Mouse (Mus musculus) urinary bladder, postnatal 14 days (tissue): ENCODE data around the gene Iqsec3.
A peak's percentile ranks its signal among the peaks of the same experiment; 100 is the strongest.

ENCODE experiments used
- DNase-seq: peaks from one replicate; pipeline ENCODE4 v3.0.0; 2021; ENCODE audit warnings: low spot score

Iqsec3 gene

DNA sequence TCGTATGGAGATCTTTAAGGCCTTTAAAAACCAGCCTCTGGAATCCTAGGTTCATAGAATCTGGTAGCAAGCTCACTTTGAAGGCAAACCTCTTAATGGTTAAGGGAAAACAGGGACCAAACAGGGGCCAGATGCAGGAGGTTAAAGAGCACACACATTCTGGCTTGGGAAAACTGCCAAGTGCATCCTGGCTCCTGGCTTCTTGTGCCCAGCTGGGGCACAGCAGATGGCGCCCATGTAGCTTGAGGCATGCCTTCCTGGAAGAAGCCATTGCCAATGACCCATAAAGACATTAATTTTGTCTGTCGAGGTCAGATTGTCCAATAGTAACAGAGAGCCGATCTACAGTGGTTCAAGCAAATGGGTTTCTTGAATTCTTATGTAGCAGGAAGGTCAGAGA lies 109.5 kb downstream of the Iqsec3 start:
- DNase-seq = no peak

DNA sequence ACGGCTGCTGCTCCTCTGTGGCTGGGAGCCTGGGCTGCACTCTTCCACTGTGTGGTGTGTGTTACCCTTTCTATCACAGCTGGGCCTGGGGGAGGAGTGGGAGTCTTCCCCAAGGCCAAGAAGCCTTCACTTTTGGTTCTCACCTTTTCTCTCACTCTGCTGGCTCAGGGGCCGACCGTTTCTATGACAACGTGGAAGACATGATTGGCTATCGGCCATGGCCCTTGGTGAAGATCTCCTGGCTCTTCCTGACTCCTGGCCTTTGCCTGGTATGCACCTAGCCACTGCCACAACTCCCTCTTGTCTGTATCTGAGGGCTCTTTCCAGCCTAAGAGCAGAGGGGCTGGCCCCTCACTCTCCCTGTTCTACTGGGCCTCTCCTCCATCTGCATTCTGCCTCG lies 110.4 kb downstream of the Iqsec3 start:
- DNase-seq = no peak

DNA sequence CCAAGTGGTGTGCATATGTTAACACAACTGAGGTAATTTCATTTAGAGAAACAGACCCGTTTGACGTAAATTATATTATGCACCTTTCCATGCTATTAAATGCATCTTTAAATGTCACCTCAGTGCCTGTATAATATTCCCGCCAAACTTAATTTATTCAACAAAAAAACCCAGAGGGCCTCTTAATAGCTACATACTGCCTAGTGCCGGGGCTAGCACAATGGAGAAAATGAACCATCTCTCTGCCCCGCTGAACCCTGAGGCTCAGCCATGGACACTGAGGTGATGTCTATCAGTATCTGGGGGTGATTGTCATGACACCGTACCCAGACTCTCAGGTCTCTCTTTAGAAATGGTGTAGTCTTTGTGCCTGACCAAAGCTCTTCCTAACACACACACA lies 116.2 kb downstream of the Iqsec3 start:
- DNase-seq = no peak

DNA sequence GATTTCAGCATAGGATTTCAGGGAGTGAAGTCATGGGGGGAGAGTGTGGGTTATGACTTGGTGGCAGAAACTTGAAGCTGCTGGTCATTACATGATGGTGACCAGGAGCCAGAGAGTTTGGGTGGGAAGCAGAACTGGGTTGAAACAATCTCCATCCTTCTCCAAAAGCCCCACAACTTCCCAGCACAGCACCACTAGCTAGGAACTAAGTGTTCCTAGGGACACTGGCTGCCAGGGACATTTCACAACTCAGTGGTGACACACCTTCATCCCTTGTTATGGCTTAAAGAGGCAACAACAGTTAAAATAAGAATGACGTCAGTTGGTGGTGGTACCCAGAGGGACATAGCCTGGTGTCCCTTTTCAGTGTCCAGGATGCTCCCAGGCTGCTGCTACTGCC lies 117.4 kb downstream of the Iqsec3 start:
- no peak for DNase-seq

DNA sequence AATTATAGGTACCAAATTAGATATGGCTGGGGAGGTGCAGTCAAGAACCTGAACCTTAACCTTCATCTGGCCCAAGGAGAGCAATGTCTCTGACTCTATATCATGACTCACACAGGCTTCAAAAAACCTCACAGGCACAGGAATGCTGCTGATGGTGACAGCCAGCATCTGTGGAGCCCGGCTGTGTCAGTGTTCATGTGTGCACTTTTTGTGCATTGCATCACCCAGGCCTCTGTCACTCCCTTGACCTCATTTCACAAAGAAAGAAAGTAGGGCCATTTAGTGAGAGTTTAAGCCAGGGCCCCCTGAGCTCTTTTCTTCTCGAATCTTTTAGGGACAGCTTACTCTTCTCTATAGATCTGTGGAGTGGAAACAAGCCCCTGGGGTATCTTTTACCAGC lies 121.2 kb downstream of the Iqsec3 start:
- no peak for DNase-seq

DNA sequence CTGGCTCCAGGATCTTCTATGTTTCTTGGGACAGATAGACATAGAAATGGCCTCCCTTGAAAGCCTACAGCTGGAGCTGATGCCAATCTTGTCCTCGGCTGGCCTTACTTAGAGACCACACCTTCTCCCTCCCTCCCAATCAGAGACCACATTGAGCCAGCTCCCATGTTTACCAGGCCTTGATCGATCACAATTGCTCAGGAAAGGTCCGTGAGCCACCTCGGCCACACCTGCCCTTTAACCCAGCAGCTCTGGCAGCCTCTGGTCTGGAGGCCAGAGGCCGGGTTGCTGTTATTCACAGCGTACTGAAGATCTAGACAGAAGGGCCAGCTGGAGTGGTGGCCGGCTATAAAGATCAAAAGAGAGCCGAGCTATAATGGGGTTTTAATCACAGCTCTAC lies 127.0 kb downstream of the Iqsec3 start:
- DNase-seq = no peak

DNA sequence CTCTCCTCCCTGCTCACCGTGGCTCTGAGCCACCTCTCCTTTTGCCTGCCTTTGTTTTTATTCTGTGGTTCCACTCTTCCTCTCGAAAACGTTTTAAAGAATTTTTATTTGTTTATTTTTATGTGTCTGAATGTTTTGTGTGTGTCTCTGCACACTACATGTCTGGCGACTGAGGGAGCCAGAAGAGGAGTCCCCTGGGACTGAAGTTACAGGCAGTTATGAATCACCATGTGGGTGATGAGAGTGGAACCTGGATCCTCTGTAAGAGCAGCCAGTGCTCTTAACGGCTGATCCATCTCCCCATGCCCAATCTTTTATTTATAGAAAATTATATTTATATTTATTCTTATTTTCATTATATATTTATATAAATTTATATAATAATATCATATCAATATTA lies 129.1 kb downstream of the Iqsec3 start:
- no peak for DNase-seq

DNA sequence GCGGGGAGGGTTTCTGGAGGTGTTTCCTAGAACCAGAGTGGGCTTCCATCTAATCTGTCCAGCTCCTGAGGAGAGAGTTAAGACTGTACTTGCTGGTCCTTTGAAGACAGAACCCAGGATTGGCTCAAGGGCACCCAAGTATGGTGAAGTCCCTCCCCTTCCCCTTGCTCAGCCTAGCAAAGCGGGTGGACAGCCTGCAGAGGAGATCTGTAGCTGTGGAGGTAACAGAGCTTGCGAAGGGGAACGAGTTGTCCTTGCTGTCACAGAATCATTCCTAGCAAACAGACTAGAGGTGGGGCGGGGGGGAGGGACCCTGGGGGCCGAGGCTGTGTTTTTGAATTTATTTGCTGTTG lies 129.7 kb downstream of the Iqsec3 start:
- no peak for DNase-seq

DNA sequence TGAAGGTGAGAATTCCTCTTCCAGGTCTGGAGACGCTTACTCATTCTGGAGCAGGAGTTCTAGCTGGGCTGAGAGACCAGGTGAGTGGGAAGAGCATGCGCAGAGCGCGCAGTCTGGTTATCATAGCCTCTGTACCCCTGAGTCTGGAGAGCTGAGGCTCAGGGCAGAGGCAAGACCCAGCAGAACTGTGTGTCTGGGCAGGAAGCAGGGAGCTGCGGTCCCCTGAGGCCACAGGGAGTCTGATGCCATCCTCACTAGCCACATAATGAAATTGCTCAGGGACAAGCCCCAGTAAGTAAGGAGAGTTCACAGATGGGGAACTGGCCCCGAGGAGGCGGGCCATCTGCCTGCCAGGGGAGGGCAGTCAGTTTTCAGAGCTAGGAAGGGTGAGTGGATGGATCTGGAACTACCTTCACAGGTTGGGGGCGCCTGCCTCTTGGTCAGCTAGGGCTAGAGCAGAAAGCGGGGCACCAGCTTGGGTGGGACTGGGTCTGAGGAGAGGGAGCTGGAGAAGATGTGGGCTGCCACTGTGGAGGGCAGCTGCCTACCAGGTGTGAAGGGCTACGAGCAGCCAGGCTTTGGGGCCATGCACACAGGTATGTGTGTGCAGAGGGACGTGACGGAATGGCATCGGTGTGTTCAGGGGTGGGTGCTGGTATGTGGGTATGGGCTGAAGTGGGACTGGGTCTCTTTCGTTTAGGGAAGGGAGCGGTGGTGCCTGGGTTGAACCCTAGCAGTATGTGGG lies 130.3 kb downstream of the Iqsec3 start, which contains the start of gene Slc6a12:
TSS of gene Slc6a12 (plus strand) at position 51 of the 745 bp plus-strand sequence.
- no peak for DNase-seq

DNA sequence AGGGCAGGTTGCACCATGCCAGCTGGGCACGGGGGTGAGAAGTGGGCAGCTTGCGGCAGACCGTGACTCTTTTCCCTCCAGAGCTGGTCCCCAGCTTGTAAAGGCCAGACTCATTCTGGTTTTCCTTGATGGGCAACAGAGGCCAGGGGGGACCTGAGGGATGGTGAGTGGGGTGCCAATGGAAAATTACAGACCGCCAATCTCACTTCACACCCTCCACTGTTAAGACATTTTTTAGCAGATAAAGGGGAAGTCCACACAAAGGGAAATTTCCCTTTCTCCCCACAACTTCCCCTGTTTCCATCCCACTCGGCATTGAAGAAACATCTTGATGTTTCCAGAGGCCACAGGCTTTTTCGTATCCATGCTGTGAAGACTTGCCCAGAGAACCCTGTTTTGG lies 131.8 kb downstream of the Iqsec3 start:
- DNase-seq = no peak

DNA sequence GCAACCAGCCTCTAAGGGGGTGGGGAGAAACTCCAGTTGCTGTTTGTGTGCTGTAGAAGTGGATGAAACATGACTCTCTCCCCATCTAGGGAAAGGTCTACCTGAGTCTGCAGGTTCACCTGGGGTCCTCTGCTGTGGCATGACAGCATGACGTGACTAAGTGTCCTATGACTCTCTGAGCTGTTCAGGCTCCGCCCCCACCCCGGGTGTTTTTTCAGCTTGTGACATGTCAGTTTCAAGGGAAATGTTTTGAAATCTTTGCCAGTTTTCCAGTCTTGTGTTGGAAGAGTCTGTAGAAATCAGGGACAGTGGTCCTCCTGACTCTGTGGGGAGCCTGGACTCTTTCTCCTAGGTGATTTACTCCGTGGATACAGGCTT lies 135.0 kb downstream of the Iqsec3 start:
- DNase-seq = no peak

DNA sequence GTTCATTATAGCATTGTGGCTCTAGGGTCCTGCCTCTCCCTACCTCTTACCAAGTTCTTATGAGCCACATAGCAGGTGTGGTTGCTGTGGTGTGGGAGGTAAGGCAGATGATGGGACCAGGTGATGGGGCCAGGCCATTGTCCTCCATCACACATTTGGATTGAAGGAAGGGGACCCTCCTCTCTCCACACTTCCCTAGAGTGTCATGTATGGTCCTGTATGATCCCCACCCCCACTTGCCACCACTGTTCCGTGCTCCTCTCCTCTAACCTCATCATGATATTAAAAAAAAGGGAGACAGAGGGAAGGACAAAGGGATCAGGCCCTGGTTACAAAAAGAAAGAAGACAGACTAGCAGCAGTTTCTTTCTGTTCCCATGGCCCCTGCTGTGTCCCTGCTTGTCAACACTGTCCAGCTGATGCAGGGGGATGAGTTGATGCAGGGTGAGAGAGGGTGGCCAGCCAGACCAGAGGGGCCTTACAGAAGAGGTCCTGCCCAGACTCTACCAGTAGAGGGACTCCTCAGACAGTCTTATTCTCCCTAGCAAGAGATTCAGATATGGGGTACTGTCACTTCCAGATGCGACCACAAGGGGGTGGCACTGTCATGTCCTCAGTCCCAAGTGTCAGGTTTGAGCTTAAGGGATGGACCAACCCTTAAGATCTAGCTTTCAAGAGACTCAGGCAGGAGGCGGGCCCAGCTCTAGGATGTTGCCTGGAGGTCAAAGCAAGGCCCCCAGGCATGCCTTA lies 135.5 kb downstream of the Iqsec3 start:
- DNase-seq = peak; percentile 67

DNA sequence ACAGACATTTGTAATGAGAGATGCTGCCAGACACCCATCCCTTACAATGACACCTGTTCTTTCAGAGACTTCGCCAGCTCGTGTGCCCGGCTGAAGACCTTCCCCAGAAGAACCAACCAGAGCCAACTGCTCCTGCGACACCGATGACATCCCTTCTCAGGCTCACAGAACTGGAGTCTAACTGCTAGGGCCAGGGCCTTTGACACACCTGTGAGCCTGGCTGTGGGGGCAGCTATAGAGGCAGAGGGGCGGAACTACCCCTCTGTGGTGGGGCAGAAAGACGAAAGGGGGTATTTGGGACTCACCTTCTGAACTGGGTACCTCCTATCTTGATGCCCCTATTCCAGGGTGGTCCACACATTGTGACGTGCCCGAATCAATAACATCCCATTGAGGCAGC lies 136.2 kb downstream of the Iqsec3 start:
- no peak for DNase-seq

DNA sequence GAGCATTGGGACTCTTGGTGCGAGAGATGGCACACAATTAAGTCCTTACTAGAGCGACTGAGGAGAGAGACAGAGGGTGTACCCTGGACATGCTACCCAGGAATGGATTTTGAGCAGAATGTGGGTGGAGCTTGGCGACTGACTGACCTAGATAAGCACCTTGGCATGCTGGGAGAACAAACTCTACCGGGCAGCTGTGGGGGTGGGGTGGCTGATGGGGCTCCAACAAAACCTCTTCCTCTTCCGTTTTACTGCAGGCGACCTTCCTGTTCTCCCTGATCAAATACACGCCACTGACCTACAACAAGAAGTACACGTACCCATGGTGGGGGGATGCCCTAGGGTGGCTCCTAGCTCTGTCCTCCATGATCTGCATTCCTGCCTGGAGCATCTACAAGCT lies 136.9 kb downstream of the Iqsec3 start:
- DNase-seq = peak; percentile 13

DNA sequence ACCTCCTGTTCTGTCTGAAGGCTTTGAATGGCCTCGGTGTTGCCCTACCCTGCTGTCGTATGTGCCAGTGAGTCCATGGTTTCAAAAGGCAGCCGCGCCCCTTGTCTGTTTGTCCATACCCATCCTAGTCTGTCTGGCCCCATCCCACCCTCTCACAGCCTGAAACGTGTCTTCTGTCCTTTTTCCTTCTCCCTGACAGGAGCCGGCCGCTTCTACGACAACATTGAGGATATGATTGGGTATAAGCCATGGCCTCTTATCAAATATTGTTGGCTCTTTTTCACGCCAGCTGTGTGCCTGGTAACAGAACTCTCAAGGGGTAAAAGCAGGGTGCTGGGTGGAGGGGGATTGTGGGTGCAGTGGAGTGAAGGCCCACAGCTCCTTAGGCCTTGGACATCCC lies 137.6 kb downstream of the Iqsec3 start:
- DNase-seq = no peak

DNA sequence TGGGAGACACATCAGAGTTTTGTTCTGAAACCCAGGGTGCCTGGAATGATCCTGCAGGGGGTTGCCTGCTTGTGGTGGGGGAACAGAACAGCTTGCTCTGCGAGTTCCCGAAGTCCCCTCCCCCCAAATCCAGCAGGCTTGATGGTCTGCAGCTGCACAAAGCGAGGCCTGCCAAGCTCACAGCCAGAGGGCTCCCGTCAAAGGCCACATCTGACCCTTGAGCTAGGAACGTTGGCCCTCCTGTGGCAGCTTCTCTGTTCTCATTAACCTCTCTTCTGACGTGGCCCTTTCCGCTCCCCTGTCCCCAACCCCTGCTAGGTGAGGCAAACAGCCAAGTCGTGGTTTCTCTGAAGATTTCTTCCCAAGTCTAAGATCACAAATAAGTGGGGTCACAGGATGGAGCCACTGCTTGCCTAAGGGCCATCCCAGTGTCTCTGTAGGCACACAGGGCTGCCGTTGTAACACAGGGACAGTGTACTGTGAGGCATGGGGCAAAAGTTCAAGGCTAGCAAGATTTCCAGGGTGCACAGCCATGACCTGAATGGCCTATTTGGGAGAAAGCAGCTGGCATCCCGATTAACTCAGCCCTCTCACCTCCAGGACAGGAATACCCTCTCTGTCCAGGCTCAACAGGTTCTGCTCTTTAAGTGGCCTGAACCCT lies 143.5 kb downstream of the Iqsec3 start:
- no peak for DNase-seq

DNA sequence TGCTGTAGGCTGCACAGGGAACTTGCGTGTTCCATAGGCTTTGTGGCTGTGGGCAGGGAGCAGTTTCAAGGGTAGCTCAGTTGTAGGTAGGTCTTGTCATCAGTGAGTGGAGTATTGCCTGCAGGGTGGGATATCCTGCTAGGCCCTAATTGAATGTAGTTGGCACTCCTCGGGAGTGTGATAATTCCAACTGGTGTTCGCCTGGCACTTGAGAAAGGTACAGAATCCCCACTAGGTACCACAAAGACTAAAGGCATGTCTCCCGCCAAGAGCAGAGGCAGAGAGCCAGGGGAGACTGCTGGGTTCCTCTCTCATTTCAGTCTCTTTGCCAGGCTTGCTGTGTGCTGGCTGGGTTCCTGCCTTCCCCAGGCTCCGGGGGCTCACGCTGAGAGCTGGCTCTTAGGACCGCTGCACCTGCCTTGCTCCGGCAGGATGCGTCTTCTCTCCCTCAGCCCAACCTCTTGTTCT lies 145.0 kb downstream of the Iqsec3 start:
- no peak for DNase-seq

DNA sequence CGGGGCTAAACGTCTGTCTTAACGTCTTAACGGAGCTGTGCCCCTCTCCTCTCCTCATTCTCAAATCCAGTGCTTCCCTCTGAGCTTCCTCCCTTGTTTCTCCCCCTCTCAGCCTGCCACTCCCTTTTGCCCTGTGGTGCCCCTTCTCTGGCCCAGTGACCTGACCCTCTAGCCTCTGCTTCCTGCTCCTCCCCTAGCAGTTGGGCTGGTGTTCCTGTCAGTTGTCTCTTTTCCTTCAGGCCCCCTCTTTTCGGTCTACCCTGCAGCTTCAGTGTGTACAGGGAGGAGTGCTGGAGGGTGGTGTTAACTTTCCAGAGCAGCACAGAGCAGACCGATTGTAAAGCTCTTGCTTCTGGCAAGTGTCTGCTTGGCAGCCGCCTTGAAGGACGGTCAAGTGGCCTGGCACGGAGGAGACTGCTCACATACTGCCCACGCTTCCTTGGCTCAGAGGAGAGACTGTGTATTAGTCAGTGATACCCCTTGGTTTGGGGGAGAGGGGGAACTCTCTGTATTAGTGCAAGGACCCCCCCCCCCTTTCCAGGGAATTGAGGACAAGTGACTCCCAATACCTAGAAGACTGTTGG lies 146.9 kb downstream of the Iqsec3 start:
- DNase-seq = no peak

DNA sequence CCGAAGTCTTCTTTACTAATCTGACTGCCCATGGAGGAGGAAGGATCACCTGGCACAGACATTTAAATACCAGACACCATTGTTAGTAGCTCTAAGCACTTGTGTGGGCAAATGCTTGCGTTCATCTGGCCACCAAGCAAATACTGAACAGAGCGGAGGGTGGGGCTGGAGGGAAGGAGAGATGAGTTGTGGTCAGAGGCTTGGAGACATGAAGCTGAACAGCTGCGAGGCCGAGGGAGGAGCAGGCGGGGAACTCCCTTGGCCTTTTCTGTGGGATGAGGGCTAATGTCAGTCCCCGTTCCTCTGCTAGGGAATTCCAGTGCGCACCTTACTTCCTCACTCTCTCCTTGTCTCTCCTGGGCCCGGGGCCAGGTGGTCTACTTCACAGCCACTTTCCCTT lies 147.7 kb downstream of the Iqsec3 start:
- DNase-seq = no peak

DNA sequence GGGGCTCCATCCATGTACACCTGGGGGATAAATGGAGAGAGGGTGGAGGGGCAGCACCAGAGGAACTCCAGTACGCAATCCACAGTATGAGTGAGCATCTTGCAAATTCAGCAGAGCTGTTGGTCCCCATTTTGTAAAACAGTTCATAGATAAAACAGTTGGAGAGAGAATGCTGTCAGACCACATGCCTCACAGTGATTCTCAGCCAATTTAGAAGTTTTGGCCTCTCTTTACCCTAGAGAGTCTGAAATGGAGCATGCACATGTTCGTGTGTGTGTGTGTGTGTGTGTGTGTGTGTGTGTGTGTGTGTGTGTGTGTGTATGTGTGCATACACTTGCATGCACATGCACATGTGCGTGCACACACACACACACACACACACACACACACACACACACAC lies 148.2 kb downstream of the Iqsec3 start:
- DNase-seq = no peak
